Mouse (Mus musculus): ENCODE measurements around the gene Rps6ka5.

The Rps6ka5 gene

DNA sequence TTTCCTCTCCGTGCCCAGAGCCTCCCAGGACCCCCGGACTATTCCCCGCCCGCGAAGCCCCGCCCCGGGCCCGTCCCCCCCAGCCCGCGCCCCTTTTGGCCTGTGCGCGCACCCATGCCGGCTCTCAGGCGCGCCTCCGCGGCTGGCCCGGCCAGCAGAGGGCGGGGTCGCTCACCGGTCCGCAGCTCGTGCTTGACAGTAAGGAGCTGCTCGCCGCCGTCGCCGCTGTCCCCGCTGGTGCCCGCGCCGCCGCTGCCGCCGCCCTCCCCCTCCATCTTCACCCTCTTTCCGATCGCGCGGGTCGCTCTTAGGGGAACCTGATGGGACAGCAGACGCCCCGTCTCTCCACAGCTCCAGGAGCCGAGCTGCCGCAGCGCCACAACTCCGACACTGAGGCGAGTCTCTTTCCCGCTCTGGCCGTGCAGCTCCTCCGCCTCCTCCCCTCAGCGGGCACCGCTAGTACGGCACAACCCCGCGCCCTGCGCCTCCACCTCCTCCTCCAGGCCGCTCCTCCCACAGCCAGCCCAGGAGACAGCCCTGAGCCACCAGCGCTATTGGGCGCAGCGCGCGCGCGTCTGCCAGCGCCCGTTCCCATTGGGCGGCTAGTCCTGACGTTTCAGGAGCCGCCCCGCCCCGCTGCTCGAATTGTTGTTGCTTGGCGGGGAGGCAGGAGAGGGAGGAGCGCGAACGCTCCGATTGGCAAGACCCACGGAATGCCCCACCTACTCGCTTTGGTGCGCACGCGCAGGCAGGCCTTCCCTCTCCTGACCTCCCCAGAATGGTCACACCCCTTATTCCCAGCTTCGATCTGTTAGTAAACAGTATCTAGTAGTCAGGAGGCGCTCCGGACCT is 2.0 kb downstream of the Rps6ka5 start:
- peak; percentile 99 to 100 for DNase-seq

DNA sequence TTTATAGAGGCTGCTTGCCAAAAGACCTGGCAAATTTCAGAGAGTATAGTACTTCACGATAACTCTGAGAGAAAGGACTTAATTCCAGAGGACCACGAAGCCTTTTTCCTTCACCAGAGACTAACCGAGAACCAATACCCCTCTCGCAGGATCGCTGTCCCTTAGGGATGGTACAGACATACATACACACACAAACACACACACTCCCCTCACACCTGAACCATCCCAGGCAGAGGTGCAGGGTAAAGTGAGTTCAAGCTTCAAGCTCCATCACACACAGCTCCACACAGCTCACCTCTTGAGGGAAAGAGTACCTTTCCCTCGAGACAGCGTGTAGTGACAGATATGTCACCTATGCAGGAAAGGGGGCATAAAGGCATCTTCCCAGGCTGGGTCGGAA is 2.6 kb downstream of the Rps6ka5 start:
- no peak for DNase-seq

DNA sequence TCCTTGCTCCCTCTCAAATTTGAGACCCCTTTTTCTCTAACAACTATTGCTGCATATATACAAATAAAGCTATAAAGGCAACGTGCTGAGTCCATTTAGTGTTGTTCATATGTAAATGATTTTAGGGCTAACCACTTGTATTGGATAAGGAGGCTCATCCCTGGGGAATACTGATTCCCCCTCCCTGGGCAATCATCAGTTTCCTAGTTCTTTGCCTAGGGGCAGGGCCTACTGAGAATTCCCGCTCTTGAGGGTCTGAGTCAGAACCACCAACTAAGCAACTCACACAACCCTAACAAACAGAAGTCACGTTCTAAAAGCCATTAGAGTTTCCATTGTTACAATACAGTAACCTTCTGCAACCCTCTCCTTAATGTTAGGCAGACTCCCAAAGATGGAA is 6.0 kb downstream of the Rps6ka5 start:
- no peak for DNase-seq

DNA sequence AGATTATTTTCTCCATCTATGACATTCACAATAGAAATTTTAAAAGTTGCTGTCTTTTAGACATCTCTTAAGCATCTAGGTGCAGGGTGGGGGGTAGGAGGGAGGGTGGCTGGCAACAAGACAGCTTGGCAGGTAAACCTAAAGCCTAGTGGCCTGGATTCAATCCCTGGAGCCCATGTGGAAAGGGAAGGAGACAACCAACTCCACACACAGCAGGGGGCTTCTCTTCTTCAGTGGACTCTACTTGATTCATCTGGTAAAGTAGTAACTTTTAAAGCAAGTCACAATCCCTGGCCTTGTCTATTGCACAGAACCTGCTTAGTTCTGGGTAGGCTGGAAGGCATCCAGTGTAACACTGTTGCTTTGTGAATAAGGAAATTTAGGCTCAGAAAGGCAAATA is 9.3 kb downstream of the Rps6ka5 start:
- no peak for DNase-seq

DNA sequence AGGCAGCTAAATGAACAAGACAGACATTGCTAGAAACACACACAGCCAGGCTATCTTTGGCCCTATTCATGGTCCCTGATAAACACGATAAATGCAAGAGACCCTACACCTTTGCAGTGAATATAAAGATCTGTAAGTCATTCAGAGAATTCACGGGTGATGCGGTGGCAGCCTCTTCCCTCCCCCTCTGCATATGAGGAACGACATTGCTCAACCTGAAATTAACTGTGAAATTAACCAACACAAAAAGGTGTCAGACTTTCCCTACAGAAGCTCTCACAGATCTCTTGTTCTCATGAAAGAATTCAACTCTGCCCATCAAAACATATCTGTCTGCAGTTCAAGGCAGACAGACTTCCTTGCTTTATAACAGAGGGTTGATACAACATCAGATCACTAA is 9.8 kb downstream of the Rps6ka5 start:
- no peak for DNase-seq

DNA sequence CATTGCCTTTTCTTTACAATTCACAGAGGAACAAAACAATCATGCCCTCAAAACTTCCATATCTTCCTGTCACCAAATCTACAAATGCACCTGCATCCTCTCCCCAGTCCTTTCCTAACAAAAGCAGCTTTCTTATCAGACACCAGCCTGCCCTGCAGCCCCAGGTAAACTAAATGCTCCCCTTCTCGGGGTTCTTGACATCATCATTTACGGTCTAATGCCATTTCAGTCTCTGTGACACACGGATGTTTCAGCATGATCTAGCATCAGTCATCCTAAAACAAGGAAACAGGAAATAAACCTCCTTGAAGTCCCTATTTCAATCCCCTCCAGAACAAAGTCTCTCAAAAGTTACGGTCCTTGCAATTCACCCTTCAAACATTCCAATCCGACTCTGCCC is 15.0 kb downstream of the Rps6ka5 start:
- no peak for DNase-seq

DNA sequence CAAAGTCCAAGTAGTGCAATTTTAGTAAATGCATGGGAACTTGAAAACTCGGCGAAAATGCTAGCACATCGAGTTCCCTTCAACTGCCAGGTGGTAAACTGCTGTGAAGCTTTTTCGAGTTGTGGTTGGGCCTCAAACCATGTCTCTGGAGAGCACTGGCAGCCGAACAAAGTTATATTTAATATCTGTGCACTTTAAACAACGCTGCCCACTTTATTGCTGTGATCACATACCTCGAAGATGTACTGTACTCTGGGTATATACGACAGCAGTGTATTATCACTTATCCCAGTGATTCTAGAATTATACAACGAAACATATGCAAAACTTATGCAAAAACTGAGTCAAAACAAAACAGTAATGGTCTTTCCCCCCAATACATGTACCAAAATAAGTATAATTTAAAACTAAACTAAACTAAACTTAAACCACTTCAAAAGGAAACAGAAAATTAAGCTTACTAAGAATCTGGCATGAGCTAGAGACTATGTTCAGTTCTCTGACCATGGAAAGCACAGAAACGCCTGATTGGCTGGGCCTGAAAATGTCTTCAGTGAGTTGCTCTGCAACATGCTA is 15.6 kb downstream of the Rps6ka5 start:
- DNase-seq: no peak

DNA sequence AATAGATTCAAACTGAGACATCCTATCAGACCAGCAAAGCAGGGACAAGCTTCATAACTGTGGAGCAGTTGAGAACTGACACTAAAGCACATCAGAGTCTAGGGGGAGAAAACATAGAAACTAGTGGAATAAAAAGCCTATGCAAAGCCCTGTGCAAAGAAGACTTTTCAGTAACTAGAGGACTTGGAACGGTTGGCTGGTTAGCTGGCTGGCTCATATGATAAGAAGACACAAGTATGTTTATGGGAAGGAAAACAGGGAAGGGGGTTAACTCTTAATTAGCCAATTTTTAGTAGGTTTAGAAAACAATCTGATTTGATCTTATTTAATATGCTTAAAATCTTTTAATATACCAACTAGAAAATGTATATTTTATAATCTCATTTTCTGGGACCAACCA is 16.4 kb downstream of the Rps6ka5 start:
- no peak for DNase-seq

DNA sequence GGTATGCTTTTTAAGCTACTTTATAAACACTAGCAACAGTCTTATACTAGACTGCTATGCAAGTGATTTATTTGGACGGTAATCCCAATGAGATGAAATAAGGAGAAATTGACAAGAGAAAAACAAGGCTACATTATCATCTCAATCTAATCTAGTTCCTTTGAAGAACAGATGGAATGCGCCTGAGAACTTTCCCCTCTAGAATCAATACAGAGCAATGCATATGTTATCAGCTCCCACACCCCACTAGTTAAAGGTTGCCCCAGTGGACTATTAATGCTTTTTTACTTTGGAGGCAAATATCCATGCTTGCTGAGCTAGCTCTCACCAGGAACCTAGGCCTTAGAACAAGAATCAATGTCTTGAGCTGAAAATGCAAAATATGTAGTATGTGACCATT is 19.5 kb downstream of the Rps6ka5 start:
- DNase-seq: no peak

DNA sequence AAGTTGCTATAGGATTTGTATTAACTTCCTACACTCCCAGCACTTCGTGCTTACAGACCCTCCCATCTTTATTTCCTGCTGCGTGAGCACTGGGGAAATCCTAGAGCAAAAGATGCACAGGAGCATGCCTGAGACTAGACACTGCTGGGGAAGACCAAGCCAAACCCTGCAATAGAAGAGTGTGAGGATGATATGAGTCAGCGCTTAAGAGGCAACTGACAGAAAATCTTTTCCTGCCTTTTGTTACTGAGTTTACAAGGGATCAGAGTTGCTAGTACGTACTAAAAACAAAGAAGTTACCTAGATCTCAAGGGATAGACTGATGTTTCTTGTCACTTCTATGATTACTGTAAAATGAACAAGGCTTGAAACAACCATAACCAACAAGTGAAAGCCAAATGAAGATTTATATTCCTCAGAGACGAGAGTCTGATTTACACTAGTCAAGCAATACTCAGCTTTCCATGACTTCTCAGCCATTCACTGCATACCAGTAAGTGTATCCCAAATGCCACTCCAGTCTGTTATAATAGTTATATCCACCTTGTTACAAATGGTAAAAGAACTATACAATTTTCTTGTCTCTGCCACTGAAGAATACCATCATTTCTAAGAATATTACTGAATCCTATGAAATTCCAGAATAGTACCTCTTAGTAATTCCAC is 21.6 kb downstream of the Rps6ka5 start:
- DNase-seq: no peak

DNA sequence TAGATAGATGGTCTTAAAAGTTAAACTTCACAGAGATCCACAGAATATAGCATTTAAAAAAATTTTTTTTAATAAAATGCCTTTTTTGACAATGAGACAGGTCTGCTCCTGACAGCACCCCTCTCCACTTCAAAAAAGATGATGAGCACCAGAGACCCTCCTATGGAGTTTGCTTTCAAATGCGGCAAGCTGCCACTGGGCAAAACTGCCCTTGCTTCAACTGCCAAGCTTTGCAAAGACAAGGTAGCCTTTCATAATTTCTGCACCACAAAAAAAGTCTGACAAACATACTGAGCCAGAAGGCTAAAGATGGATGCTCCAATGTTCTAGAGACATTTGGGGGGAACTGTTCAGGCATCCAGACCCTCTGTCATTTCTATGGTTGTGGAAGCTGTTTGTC is 28.8 kb downstream of the Rps6ka5 start:
- no peak for DNase-seq

DNA sequence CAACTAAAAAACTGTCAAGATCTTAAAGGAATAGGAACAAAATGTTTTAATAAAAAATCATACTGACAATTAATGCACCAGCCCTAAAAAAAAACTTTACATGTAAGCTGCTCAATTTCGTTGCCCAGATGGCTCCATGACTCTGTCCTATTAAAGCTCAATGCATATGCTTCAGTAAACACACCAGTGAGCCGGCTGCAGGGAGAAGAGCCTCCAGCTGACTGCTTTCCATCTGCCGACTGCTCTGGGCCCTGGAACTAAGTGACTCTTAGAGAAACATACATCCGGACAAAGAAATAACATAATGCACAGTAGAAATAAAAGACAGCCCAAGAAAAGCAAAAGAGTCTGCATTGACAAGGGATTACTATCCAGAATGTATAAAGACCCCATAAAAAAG is 30.2 kb downstream of the Rps6ka5 start:
- no peak for DNase-seq

DNA sequence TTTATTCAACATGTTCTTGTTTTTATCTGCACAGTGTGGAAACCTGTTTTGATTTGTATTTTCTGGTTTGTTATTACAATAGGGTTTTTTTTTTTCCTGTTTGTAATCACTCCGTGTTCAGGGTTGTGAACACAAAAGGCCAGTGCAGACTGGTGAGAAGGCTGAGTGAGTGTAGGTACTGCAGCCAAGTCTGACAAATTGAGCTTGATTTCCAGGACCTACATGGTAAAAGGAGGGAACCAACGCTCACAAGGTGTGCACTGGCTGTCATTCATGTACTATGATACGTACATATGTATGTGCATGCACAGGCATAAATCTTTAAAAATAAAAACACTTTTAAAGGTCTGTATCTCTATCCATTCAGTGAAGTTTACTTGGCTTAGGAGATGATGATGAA is 31.5 kb downstream of the Rps6ka5 start:
- no peak for DNase-seq

DNA sequence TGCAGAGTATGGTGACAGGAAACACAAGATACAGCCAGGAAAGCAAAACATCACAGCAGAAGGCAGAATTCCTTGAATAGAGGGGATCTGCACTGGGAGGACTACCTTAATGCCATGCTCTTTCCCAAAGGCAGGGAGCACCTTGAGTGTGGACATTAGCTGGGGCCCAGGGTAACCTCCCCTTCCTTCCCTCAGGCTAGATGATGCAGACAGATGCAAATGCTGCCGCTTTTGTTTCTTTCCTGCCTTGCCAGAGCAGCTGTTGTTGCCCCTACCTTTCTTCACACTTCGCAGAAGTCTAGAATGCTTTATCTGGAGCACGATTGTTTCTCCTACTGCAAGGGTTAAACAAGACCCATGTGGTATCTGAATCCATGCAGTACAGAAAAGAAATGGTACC is 34.6 kb downstream of the Rps6ka5 start:
- no peak for DNase-seq

DNA sequence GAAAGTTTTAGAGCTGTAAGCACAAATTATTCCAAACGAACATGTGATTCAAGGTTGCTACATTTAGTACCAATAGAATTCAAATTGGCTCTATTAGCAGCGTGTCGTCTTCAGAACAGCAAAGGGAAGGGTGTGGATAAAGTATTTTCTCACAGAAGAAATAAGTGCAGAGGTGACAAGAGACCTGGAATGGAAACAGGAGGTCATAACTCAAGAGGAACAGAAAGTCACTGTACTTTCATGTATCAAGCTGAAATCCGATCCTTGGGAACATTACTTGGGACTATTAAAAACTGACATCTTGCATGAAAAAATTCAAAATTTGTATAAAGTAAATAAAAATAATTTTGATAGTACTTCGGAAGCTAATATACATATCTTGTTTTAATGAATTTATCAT is 36.3 kb downstream of the Rps6ka5 start:
- DNase-seq: no peak

DNA sequence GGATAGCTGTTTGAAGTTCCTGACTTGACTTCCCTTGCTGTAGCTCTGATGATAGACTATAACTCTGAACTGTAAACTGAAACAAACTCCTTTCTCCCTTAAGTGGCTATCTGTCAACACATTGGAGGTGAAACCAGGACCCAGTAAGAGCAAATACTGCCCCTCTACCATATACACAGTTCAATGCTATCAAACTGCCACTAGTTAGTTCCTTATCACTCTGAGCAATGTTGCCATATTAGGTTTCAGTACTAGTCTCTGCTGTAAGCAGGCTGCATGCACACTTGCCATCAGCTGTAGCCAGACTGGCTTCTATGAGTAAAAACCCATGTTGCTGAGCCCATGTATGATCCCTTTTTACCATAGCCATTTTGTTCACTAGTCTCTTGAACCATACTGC is 38.6 kb downstream of the Rps6ka5 start:
- DNase-seq: no peak

DNA sequence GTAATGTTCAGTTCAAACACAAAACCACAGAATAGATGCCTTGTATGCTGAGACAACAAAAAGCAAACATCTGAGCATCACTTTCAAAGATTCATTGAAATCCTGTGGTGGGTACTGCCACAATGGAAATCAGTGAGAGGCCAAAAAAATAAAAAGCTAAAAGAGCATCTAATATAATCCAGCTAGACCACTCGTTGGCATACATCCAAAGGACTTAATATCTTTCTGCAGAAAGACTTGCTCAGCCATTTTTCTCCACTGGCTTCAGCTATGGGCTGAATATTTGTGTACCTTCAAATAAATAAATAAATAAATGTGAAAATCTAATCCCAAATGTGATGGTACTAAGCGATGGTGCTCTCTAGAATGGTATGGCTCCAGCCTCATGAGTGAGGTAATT is 39.8 kb downstream of the Rps6ka5 start:
- no peak for DNase-seq

DNA sequence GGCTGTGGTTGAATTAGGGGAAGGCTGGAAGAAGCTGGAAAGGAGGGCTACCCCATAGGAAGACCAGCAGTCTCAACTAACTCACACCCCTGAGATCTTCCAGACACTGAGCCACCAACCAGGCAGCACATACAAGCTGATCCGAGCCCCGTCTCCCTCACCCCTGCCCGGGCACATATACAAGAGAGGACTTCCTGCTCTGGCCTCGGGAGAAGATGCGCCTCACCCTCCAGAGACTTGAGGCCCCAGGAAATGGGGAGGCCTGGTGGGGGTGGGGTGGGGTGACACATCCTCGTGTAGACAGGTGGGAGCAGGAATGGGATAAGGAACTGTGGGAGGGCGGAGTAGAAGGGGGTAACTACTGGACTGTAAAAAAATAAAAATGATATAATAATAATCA is 45.0 kb downstream of the Rps6ka5 start:
- DNase-seq: no peak

DNA sequence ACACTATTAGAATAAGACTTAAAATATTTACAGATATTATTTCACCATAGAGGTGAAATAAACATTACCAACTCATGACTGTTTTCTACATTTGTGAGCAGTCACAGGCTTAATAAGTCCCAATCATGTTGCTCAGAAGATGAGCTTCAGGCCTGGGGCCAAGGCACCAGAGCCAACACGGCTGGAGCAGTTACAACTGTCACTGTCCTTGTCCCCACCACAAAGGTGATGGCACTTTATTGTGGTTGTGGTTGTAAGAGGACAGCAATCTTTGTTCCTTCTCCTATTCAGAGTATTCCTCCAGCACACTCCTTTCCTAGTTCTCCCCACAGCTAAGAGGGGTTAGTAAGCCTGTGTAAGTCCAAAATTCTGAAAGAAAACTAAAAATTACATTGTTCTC is 45.5 kb downstream of the Rps6ka5 start:
- DNase-seq: no peak

DNA sequence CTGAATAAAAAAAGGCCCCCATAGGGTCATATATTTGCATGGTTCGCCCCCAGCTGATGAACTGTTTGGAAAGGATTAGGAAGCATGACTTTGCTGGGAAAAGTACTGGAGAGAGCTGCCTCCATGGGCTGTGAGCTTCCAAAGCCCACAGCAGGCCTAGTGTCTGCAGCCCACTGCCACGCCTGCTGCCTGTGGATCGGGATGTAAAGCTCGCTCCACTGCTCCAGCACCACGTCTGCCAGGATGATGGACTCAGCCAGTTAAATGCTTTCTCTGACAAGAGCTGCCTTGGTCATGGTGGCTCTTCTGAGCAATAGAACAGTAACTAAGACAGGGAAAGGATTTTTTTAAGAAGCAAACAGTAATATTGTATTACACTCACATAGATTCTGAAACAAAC is 46.1 kb downstream of the Rps6ka5 start:
- DNase-seq: no peak

DNA sequence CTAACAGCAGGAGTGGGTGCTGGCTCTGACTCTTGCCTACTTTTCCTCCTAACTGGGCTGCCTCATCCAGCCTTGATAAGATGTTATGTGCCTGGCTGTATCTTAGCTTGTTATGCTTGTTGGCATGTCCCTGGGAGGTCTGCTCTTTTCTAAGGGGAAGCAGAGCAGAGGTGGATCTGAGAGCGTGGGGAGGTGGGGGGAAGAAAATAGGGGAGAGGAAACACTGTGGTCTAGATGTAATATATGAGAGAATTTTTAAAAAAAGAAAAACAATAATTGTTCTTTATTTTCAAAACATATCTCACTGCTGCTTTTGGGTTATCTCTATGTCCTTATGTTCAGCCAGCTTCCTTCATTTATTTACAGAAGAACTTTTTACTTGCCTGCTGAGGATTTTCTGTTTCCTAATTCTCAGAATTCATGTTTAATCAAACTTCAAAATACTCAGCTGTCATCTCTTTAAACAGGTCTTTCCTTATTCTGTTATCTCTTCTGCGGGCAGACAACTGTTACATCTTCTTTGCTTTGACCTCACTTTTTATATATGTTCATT is 56.1 kb downstream of the Rps6ka5 start:
- DNase-seq: no peak

DNA sequence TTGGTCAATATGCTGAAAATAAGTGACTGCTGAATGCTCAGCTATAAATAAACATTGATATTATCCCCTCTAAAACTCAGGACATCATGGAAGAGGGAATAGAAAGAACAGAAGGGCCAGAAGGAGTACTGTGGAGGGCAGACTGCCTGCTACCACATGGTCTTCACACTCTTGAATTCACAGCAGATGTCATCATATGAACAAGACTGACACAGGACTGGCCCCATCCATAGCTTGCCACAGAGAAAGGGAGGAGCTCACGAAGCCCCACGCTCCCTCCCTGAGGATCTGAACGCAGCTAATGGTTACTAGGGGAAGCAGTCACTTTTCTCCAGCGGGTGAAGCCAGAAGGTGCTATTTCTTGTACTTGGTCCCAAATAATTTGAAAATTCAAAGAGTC is 61.5 kb downstream of the Rps6ka5 start:
- DNase-seq: no peak

DNA sequence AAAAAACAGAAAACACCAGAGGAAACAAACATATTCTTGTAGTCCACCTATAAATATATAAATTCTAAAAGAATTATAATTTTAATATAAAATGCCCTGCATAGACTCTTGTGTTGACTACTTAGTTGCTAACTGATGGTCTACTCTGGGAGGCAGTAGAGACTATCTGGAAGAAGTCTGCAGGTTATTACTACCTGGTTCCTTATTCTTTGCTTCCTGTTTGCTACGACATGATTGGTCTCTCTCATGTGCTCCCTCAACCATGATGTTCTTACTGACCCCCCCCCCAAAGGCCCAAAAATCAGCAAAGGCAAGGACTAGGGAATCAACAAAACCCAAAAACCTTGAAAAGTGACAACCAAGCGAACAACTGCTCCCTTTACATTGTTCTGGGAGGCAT is 66.7 kb downstream of the Rps6ka5 start:
- no peak for DNase-seq

DNA sequence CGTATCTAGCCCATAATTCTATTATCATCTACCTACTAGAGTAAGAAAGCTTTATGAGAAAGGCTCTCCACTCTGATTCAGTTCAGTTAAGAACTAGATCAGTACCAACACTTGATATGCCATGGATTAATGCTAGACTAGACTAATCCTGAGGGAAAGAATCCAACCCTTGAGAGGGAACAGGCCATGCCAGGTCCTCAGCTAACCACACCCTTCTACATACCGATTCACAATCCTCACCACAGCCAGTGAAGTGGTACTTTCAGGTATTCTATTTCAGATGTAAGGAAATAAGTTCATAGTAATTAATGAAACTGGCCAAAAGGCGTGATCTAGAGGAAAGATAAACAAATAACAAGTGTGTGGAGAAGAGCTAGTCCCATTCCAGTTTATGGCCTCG is 70.8 kb downstream of the Rps6ka5 start:
- DNase-seq: no peak
